In genomic region chr1:33906927-33907326, GRCm38 (mm10) we compare ENCODE assay signal across 8 mouse cellular contexts. TPM values are rescaled to one million over a fixed set of nuclear protein-coding genes. Genes with fewer than 3 reads are reported as not detected.
A peak's percentile ranks its signal among the peaks of the same experiment; 100 is the strongest.
DNase-seq lines count a peak whose midpoint lies in the region; ATAC-seq and TF ChIP-seq lines count a peak whose summit lies in the region.

No protein-coding gene starts in this region.

- TF ChIP-seq EP300 in heart, postnatal 0 days (IDR thresholded peaks at IDR 0.05; ENCODE audit: low read depth): no peak
- TF ChIP-seq EP300 in liver, embryonic 14.5 days (IDR thresholded peaks at IDR 0.05; ENCODE audit: low read depth): no peak

- peak overlapping the region; percentile 82 for H3K4me2 ChIP-seq in heart, postnatal 0 days (ENCODE audit: low read depth, low read length)
- peak overlapping the region; percentile 56 for H3K4me2 ChIP-seq in liver, embryonic 14.5 days (ENCODE audit: low read depth)

- TF ChIP-seq POLR2A in testis, adult 2 months (IDR thresholded peaks at IDR 0.05; ENCODE audit: control insufficient read depth, low read depth, low read length): no peak

- TF ChIP-seq CTCF in gastrocnemius, adult 2 months (IDR thresholded peaks at IDR 0.05): no peak
- TF ChIP-seq CTCF in testis, adult 2 months (IDR thresholded peaks at IDR 0.05; ENCODE audit: control insufficient read depth, insufficient read depth, insufficient replicate concordance, low read depth, low read length): no peak
- TF ChIP-seq CTCF in heart, postnatal 0 days (IDR thresholded peaks at IDR 0.05; ENCODE audit: low read depth): peak; percentile 48
- peak; percentile 49 for TF ChIP-seq CTCF in liver, embryonic 14.5 days (IDR thresholded peaks at IDR 0.05; ENCODE audit: low read depth)

- no peaks in the 10 kb centered on the region for H3K27me3 ChIP-seq in testis, adult 2 months (ENCODE audit: control insufficient read depth, insufficient read depth, low read length)
- H3K27me3 ChIP-seq in heart, postnatal 0 days (ENCODE audit: control insufficient read depth, insufficient read depth, low read length): peaks cover 8% of the 10 kb centered on the region; the same call in 1 of the 2 replicates
- peaks cover 45% of the 10 kb centered on the region for H3K27me3 ChIP-seq in liver, embryonic 14.5 days (ENCODE audit: control insufficient read depth, insufficient read depth, low read length)

- no peaks in the 10 kb centered on the region for H3K36me3 ChIP-seq in testis, adult 2 months (ENCODE audit: control insufficient read depth, insufficient read depth, low read length)
- no peaks in the 10 kb centered on the region for H3K36me3 ChIP-seq in heart, postnatal 0 days (replicated peaks; ENCODE audit: control insufficient read depth, insufficient read depth, low read length)
- H3K36me3 ChIP-seq in liver, embryonic 14.5 days (replicated peaks; ENCODE audit: control insufficient read depth, insufficient read depth, low read depth): no peaks in the 10 kb centered on the region

- peak overlapping the region; percentile 80 for H3K4me3 ChIP-seq in gastrocnemius, adult 2 months
- H3K4me3 ChIP-seq in testis, adult 2 months (ENCODE audit: control insufficient read depth, low read depth, low read length): peak overlapping the region; percentile 83
- H3K4me3 ChIP-seq in heart, postnatal 0 days (ENCODE audit: low read depth, low read length): peak overlapping the region; percentile 61
- peak overlapping the region; percentile 51 to 58 for H3K4me3 ChIP-seq in liver, embryonic 14.5 days (ENCODE audit: insufficient read depth in 1 of 2, low read depth in 2 of 2, low read length in 2 of 2)

- peak; percentile 29 for DNase-seq in gastrocnemius, adult 2 months
- no peak for DNase-seq in gastrocnemius, postnatal 4 days (ENCODE audit: low spot score in 2 of 2)
- no peak for DNase-seq in testis, postnatal 14 days (ENCODE audit: low spot score)
- no peak for DNase-seq in heart, postnatal 0 days (ENCODE audit: low spot score)
- no peak for DNase-seq in liver, embryonic 14.5 days (ENCODE audit: low read depth in 3 of 3, low spot score in 3 of 3)
- peak; percentile 58 for DNase-seq in testis, postnatal 10 days (ENCODE audit: low spot score)
- DNase-seq in adrenal gland, postnatal 14 days: no peak

- no peaks in the 10 kb centered on the region for H3K9me3 ChIP-seq in heart, postnatal 0 days (replicated peaks; ENCODE audit: control insufficient read depth, low read length)
- no peaks in the 10 kb centered on the region for H3K9me3 ChIP-seq in liver, embryonic 14.5 days (ENCODE audit: control insufficient read depth, low read length)

- intact Hi-C loops in gastrocnemius, adult 2 months (cut with DNase I): no loop called here

- ATAC-seq in heart, postnatal 0 days (ENCODE audit: insufficient read depth, low read depth): peak; percentile 45; the same call in 1 of the 2 replicates
- no peak for ATAC-seq in liver, embryonic 14.5 days (ENCODE audit: insufficient read depth)

- peaks cover 15% of the 10 kb centered on the region for H3K4me1 ChIP-seq in testis, adult 2 months (ENCODE audit: control insufficient read depth, insufficient read depth, low read length)
- H3K4me1 ChIP-seq in heart, postnatal 0 days (ENCODE audit: control insufficient read depth, insufficient read depth): 0 out of 2 replicates have a peak, but pooled peaks cover 3% of the 10 kb centered on the region
- peaks cover 0 to 3% of the 10 kb centered on the region in 2 experiments; a peak in 1 of 4 replicates for H3K4me1 ChIP-seq in liver, embryonic 14.5 days (replicated peaks; ENCODE audit: control insufficient read depth in 2 of 2, insufficient read depth in 2 of 2, low read length in 1 of 2)

- 7% methylated on average over 20 of the region's 20 CpGs for WGBS in heart, postnatal 0 days
- 2% methylated on average over 20 of the region's 20 CpGs for WGBS in liver, embryonic 14.5 days (ENCODE audit: insufficient replicate concordance)

- peak overlapping the region; percentile 46 for H3K27ac ChIP-seq in gastrocnemius, adult 2 months
- no peak overlapping the region for H3K27ac ChIP-seq in testis, adult 2 months (ENCODE audit: control insufficient read depth, insufficient read depth, low read depth, low read length)
- H3K27ac ChIP-seq in heart, postnatal 0 days (ENCODE audit: low read depth): no peak overlapping the region
- no peak overlapping the region for H3K27ac ChIP-seq in liver, embryonic 14.5 days

- 0 out of 2 replicates have a peak overlapping the region, but pooled peaks have one; percentile 30 for H3K9ac ChIP-seq in heart, postnatal 0 days (replicated peaks; ENCODE audit: low read depth, low read length)
- H3K9ac ChIP-seq in liver, embryonic 14.5 days (replicated peaks): no peak overlapping the region

RNA-seq across cellular contexts. Expression of gene Bend6, which starts 0.7 kb away (rescaled TPM):
- total RNA-seq in gastrocnemius, adult 2 months (2021): 1 to 10 TPM; 1.6 to 2.1 TPM
- total RNA-seq in gastrocnemius, postnatal 4 days (2021): 1 to 10 TPM in 1 of 2 experiments, under 1 TPM in 1; 0.83 to 1.3 TPM
- 0.87 and 1.1 TPM in 2 replicates for polyA plus RNA-seq in testis, adult 2 months (2012; rRNA removed)
- 0.81 and 8.1 TPM in 2 replicates for total RNA-seq in heart, postnatal 0 days (2014; rRNA removed; ENCODE audit: low replicate concordance)
- polyA plus RNA-seq in heart, postnatal 0 days (2015; fragmentation: Nextera tagmentation; extraction: Ambion mirVana): 1.9 TPM in 2 replicates
- 0.37 and 0.49 TPM in 2 replicates for polyA plus RNA-seq in liver, embryonic 14.5 days (2012; rRNA removed)
- 0.47 and 0.82 TPM in 2 replicates for polyA plus RNA-seq in liver, embryonic 14.5 days (2014; fragmentation: Nextera tagmentation; extraction: Ambion mirVana)
- 0.85 and 1.8 TPM in 2 replicates for total RNA-seq in adrenal gland, postnatal 14 days (2021)

RNA-seq across cellular contexts. Expression of gene Dst, which starts 1.1 kb away (rescaled TPM):
- 100 to 1,000 TPM; 291 to 304 TPM for total RNA-seq in gastrocnemius, adult 2 months (2021)
- total RNA-seq in gastrocnemius, postnatal 4 days (2021): 100 to 1,000 TPM; 181 to 191 TPM
- polyA plus RNA-seq in testis, adult 2 months (2012; rRNA removed): 33.0 and 38.7 TPM in 2 replicates
- 104 and 106 TPM in 2 replicates for total RNA-seq in heart, postnatal 0 days (2014; rRNA removed; ENCODE audit: low replicate concordance)
- 18.2 and 21.7 TPM in 2 replicates for polyA plus RNA-seq in heart, postnatal 0 days (2015; fragmentation: Nextera tagmentation; extraction: Ambion mirVana)
- polyA plus RNA-seq in liver, embryonic 14.5 days (2012; rRNA removed): 4.3 and 5.0 TPM in 2 replicates
- polyA plus RNA-seq in liver, embryonic 14.5 days (2014; fragmentation: Nextera tagmentation; extraction: Ambion mirVana): 4.3 and 4.9 TPM in 2 replicates
- total RNA-seq in adrenal gland, postnatal 14 days (2021): 115 and 125 TPM in 2 replicates

Comparison
In these comparisons a context has a peak if more than half of its experiments do, and no peak if none do; other contexts are left out.
1. DNase-seq: peak in gastrocnemius, adult 2 months (single experiment) and testis, postnatal 10 days (single experiment); none in gastrocnemius, postnatal 4 days (0 of 2), testis, postnatal 14 days (single experiment), heart, postnatal 0 days (single experiment), liver, embryonic 14.5 days (0 of 3) and adrenal gland, postnatal 14 days (single experiment).
2. CTCF ChIP-seq: peak in heart, postnatal 0 days (single experiment) and liver, embryonic 14.5 days (single experiment); none in gastrocnemius, adult 2 months (single experiment) and testis, adult 2 months (single experiment).
3. Peak in every context shown above with its lines, with median percentiles within 50 percentile points of each other: H3K4me3 ChIP-seq.